Mouse (Mus musculus) intestine, embryonic 16.5 days (tissue): ENCODE data around the gene Hist1h3g. TPM values are rescaled to one million over a fixed set of nuclear protein-coding genes. Genes with fewer than 3 reads are reported as not detected.
"Not testable (repeated sequence)": the region's sequence is repeated elsewhere in the genome, so short reads cannot be mapped to it uniquely, and the experiment has no call there.

ENCODE experiments used
- ATAC-seq: fragments of 200-750 bp; cut with Nextera tagmentation; 2 replicates; pipeline ENCODE4 v1.8.0; 2017; ENCODE audit warnings: moderate TSS enrichment, moderate library complexity
- H3K27ac ChIP-seq: fragments of 300-500 bp; sonication (generic); 2 replicates; pipeline ENCODE4 v1.5.1; 2014; ENCODE audit warnings: mild to moderate bottlenecking, low read length
- H3K27me3 ChIP-seq: fragments of 300-500 bp; sonication (generic); replicated peaks from 2 replicates; pipeline ENCODE4 v1.6.1; 2014; ENCODE audit warnings: low read length, control low read depth, mixed read lengths; ENCODE audit not compliant: control insufficient read depth, insufficient read depth
- H3K36me3 ChIP-seq: fragments of 300-500 bp; sonication (generic); 2 replicates; pipeline ENCODE4 v1.6.1; 2014; ENCODE audit warnings: low read length, control low read depth; ENCODE audit not compliant: control insufficient read depth, insufficient read depth
- H3K4me1 ChIP-seq: fragments of 300-500 bp; sonication (generic); 2 replicates; pipeline ENCODE4 v1.6.1; 2014; ENCODE audit warnings: low read length, control low read depth, mixed read lengths; ENCODE audit not compliant: control insufficient read depth, insufficient read depth
- H3K4me2 ChIP-seq: fragments of 300-500 bp; sonication (generic); 2 replicates; pipeline ENCODE4 v1.6.1; 2014; ENCODE audit warnings: low read depth, low read length, control low read depth
- H3K4me3 ChIP-seq: fragments of 300-500 bp; sonication (generic); 2 replicates; pipeline ENCODE4 v1.5.1; 2014; ENCODE audit warnings: mild to moderate bottlenecking, low read length
- H3K9ac ChIP-seq: fragments of 300-500 bp; sonication (generic); 2 replicates; pipeline ENCODE4 v1.6.1; 2014; ENCODE audit warnings: low read depth, low read length
- H3K9me3 ChIP-seq: fragments of 300-500 bp; sonication (generic); 2 replicates; pipeline ENCODE4 v1.6.1; 2016; ENCODE audit warnings: low read length, control low read depth; ENCODE audit not compliant: control insufficient read depth
- WGBS: fragments of 180-500 bp; shearing (Covaris S2); extraction: QIAGEN DNeasy Blood & Tissue Kit; methylation state at CpG from one replicate; pipeline ENCODE4 v1.1.7; 2014; 5-methylcytosine and 5-hydroxymethylcytosine counted together
- polyA plus RNA-seq: library from polyadenylated mRNA; unstranded; fragments of >200 nt; fragmentation: Nextera tagmentation; extraction: Ambion mirVana; gene quantifications from 2 replicates; pipeline ENCODE4 v1.2.1, GENCODE M21; 2015

The Hist1h3g gene
- polyA plus RNA-seq, 1 experiment from 2014 or later, result 3.7 TPM

DNA sequence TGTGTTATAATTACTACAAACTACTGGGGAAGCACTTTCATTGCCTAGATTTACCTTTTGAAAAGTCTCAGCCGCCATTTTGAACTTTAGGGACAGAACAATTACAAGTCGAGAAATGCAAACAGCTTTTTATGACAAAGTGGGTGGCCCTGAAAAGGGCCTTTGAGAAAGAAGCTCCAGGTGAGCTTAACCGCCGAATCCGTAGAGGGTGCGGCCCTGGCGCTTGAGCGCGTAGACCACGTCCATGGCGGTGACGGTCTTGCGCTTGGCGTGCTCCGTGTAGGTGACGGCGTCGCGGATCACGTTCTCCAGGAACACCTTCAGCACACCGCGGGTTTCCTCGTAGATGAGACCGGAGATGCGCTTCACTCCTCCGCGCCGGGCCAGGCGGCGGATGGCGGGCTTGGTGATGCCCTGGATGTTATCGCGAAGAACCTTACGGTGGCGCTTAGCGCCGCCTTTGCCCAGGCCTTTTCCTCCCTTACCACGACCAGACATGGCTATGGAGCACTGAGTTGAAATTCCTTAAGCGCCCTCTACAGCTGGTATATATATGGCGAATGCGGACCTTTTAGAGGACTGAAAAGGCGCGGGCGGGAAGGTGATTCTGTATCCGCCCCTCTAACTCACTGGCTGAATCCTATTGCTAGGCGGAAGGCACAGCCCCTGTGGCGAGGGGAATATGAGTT lies 16.1 kb downstream of the Hist1h3g start, which contains the start of gene Hist1h4f:
Hist1h4f (minus strand) TSS at position 503 of the 689 bp plus-strand sequence.
- H3K4me3 ChIP-seq, result peak within 1 kb of the TSS; percentile 51
- H3K9ac ChIP-seq, result peak within 1 kb of the TSS; percentile 67
- peak within 1 kb of the TSS; percentile 65 for H3K4me2 ChIP-seq
- H3K27me3 ChIP-seq, H3K9me3 ChIP-seq, H3K36me3 ChIP-seq, H3K4me1 ChIP-seq: not testable (repeated sequence)
- peak; percentile 82 for ATAC-seq
- H3K27ac ChIP-seq, result peak within 1 kb of the TSS; percentile 92
- under 1% methylated on average over 47 of the region's 47 CpGs for WGBS

DNA sequence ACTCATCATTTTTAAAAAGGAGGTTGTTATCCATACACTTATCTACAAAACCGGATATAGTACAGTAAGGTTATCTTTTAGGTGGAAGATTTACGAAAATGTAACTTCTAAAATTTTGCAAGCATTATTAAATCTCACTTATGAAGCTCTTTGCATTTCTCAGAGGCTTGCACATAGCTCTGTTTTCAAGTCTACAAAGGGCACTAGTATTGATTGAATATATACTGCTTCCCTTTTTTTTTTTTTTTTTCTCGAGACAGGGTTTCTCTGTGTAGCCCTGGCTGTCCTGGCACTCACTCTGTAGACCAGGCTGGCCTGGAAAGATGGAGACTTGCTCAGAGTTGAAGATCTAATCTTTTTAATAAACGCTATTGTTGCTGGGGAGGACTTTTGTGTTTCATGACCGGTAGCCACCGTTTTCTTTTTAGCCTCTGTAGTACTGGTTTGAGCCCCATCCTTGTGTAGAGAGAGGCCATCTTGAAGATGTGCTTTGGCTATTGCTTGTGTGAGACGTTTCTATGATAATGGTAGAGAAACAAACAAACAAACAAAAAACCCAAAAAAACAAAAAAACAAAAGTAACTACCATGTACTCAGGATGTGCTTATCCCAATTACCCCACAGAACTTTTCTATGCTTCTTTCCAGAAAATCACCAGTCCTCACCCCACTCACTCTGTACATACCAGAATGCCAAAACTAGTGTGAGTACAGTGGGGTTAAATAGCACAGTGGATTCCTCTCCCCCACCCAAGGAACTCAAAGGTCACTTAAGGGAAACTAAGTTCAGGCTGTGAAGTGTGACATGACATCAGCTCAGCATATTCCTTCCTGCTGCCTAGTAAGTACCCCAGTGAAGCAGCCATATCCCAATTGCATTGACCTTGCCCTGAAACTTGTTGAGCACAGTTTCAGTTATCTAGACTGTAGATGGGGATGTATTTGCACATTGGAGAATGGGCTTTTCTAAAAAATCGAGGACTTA lies 17.0 kb downstream of the Hist1h3g start:
- H3K9ac ChIP-seq, result no peak overlapping the region
- H3K27ac ChIP-seq, result peak overlapping the region; percentile 92
- 53% methylated on average over 8 of the region's 8 CpGs for WGBS
- H3K9me3 ChIP-seq, result no peaks in the 10 kb centered on the region
- H3K4me2 ChIP-seq, result peak overlapping the region; percentile 65; the same call in 1 of the 2 replicates
- H3K27me3 ChIP-seq, result no peaks in the 10 kb centered on the region
- ATAC-seq, result no peak
- H3K4me1 ChIP-seq, result peaks cover 12% of the 10 kb centered on the region
- peak overlapping the region; percentile 51 for H3K4me3 ChIP-seq
- H3K36me3 ChIP-seq, result no peaks in the 10 kb centered on the region

DNA sequence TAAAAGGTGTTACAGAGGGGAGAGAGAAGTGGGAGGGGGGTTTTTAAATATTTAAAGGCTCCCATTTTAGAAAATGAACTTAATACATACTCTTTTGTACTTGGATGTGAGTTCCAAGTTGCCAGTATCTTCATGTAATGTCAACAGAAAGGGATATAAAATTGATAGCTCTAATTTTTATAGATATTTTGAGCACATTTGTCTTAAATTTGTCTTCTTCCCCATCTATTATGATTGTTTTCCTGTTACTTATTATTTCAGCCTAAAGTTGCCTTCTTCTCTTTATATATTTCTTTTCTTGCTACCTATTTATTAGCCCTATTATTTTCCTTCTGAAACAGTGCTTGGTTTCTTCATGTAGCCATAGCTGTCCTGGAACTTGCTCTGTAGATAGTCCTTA lies 17.7 kb downstream of the Hist1h3g start, which contains the start of gene Hist1h1d:
Hist1h1d (plus strand) TSS at position 301 of the 400 bp plus-strand sequence.
- H3K36me3 ChIP-seq, result no peaks in the 10 kb centered on the region
- no peak within 1 kb of the TSS for H3K4me3 ChIP-seq
- H3K9me3 ChIP-seq, result no peaks in the 10 kb centered on the region
- no peak for ATAC-seq
- H3K4me2 ChIP-seq, result 0 out of 2 replicates have a peak within 1 kb of the TSS, but pooled peaks have one; percentile 12
- peak within 1 kb of the TSS; percentile 97 for H3K27ac ChIP-seq
- no peaks in the 10 kb centered on the region for H3K27me3 ChIP-seq
- peaks cover 12% of the 10 kb centered on the region for H3K4me1 ChIP-seq
- H3K9ac ChIP-seq, result no peak within 1 kb of the TSS

DNA sequence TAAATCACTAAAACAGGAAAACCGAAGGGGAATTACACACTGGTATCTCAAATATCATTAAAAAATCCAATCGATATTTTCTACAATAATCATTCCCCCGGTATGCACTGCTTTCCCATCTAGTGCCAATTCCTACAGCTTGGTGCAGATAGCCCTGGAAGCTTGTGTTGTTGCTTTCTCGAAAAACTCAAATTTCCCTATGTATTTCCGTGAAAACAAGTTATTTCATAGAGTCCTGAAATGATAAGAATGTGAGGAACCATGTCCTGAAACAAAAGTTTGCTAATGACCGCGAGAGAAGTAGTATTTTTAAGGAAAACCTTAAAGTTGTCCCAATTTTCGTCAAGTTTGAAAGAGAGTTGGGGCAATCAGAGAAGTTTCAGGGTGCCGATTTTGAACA lies 19.2 kb downstream of the Hist1h3g start:
- H3K4me1 ChIP-seq, result peaks cover 12% of the 10 kb centered on the region
- ATAC-seq, result no peak
- 18% methylated on average over 9 of the region's 9 CpGs for WGBS

DNA sequence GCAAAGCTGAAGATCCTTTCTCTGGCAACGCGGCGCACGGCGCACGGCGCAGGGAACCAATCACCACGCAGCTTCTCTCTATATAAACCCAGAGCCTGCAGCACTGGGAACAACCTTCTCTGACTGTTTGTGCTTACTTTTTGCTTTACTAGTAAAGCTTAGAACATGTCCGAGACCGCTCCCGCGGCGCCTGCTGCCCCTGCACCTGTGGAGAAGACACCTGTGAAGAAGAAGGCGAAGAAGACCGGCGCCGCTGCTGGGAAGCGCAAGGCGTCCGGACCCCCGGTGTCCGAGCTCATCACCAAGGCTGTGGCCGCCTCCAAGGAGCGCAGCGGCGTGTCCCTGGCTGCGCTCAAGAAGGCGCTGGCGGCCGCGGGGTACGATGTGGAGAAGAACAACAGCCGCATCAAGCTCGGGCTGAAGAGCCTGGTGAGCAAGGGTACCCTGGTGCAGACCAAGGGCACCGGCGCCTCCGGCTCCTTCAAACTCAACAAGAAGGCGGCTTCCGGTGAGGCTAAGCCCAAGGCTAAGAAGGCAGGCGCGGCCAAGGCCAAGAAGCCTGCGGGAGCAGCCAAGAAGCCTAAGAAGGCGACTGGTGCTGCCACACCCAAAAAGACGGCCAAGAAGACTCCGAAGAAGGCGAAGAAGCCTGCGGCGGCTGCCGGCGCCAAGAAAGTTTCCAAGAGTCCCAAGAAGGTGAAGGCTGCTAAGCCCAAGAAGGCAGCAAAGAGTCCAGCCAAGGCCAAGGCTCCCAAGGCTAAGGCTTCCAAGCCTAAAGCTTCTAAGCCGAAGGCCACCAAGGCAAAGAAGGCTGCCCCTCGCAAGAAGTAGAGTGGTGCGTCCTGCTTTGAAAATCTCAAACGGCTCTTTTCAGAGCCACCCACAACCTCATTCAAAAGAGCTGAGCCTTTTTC lies 20.0 kb downstream of the Hist1h3g start:
- Histone ChIP-seq H3K4me2 (peak overlapping the region; percentile 83), H3K27me3 (no peaks in the 10 kb centered on the region), H3K4me1 (peaks cover 12% of the 10 kb centered on the region), H3K4me3 (peak overlapping the region; percentile 51), H3K27ac (peak overlapping the region; percentile 97), H3K9ac (peak overlapping the region; percentile 78), H3K9me3 (no peaks in the 10 kb centered on the region), H3K36me3 (no peaks in the 10 kb centered on the region)
- peak; percentile 84 for ATAC-seq
- under 1% methylated on average over 52 of the region's 54 CpGs for WGBS

More for the DNA sequence above, 19.2 kb downstream of the Hist1h3g start:
- Histone ChIP-seq H3K9me3 (no peaks in the 10 kb centered on the region), H3K4me2 (peak overlapping the region; percentile 83), H3K27me3 (no peaks in the 10 kb centered on the region), H3K9ac (peak overlapping the region; percentile 78), H3K36me3 (no peaks in the 10 kb centered on the region), H3K27ac (peak overlapping the region; percentile 97), H3K4me3 (peak overlapping the region; percentile 51)

DNA sequence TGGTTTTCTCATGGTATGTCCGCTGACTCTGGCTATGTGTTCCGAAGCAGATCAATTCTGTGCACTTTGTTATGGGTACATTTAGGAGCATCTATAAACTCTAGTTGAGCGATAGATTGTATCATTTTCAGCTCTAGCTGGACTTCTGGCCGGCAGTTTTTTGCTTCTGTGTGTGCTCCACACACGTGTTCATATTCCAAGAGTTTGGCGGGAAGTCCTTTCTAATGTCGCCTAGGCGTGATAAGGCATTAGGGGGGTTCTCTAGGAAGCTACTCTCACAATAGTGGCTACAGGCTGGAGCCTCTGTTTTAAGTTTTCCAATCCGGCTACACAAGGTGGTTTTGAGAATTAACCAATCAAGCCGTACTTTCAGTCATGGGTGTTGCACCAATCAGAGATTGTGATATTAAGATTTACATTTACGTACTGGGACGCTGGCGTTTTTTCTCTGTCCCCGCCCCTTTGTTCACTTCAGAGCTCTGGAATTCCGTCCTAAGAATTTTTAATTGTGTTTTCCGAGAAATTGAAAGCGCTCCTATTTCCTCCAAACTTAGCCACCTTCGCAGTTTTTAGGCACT lies 20.7 kb downstream of the Hist1h3g start:
- peaks cover 7% of the 10 kb centered on the region for H3K4me1 ChIP-seq
- WGBS, result under 1% methylated on average over 18 of the region's 18 CpGs
- no peaks in the 10 kb centered on the region for H3K9me3 ChIP-seq
- H3K4me2 ChIP-seq, result peak overlapping the region; percentile 83
- no peaks in the 10 kb centered on the region for H3K27me3 ChIP-seq
- peak overlapping the region; percentile 97 for H3K27ac ChIP-seq
- peak overlapping the region; percentile 78 for H3K9ac ChIP-seq
- peak overlapping the region; percentile 51 for H3K4me3 ChIP-seq
- H3K36me3 ChIP-seq, result no peaks in the 10 kb centered on the region
- peak; percentile 80 for ATAC-seq

DNA sequence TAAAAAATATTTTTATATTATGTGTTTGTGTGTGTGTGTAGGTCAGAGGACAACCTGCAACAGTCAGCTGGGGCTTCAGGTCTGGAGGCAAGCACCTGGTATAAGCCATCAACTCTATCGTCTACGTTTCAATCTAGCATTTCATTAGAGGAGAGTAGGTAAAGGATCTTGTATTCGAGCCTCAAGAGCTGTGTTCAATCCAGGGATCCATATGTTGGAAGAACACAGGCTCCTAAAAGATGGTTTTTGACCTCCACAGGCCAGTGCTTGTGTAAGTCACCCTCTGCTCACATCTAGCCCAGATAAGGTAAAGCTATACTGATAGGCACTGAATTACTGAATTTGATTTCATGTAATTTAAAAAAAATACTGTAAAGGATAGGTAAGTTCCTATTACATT lies 21.7 kb downstream of the Hist1h3g start:
- no peak overlapping the region for H3K4me3 ChIP-seq
- H3K9me3 ChIP-seq, result no peaks in the 10 kb centered on the region
- H3K27ac ChIP-seq, result peak overlapping the region; percentile 65
- H3K9ac ChIP-seq, result peak overlapping the region; percentile 4; the same call in 1 of the 2 replicates
- WGBS, result 66% methylated on average over 3 of the region's 3 CpGs
- no peaks in the 10 kb centered on the region for H3K36me3 ChIP-seq
- H3K4me1 ChIP-seq, result peaks cover 7% of the 10 kb centered on the region
- no peak for ATAC-seq
- peak overlapping the region; percentile 5; the same call in 1 of the 2 replicates for H3K4me2 ChIP-seq
- H3K27me3 ChIP-seq, result no peaks in the 10 kb centered on the region

DNA sequence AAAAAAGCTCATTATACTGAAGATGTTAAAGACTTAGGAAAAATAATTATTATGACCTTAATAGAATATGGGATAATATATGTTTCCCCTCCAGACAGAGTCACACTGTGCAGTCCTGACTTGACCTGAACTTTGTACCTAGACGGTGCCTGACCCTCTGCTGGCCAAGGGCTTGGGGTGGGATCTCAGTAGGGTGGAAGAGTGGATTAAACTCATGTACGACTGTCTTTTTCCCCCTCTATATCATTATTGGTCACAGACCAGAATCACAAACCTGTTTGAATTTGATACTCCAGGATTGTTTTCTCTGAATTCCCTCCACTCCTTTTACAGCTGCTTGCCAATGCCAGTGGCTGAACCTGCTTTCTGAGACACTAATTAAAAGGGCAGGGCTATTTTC lies 25.5 kb downstream of the Hist1h3g start:
- H3K4me1 ChIP-seq, ATAC-seq, H3K36me3 ChIP-seq, H3K9ac ChIP-seq, H3K9me3 ChIP-seq, H3K4me3 ChIP-seq, H3K27me3 ChIP-seq: not testable (repeated sequence)
- WGBS, result 20% methylated on average over 2 of the region's 2 CpGs
- H3K27ac ChIP-seq, result 0 out of 2 replicates have a peak overlapping the region, but pooled peaks have one; percentile 23
- 0 out of 2 replicates have a peak overlapping the region, but pooled peaks have one; percentile 16 for H3K4me2 ChIP-seq
